Mouse (Mus musculus): Measurements from ENCODE around the gene Lgals3bp. TPM values are rescaled to one million over a fixed set of nuclear protein-coding genes. Genes with fewer than 3 reads are reported as not detected.
"Not testable (repeated sequence)": the region's sequence is repeated elsewhere in the genome, so short reads cannot be mapped to it uniquely, and the experiment has no call there.

The Lgals3bp gene
- polyA plus RNA-seq, 1 experiment from 2014 or later: 74.1 TPM

DNA sequence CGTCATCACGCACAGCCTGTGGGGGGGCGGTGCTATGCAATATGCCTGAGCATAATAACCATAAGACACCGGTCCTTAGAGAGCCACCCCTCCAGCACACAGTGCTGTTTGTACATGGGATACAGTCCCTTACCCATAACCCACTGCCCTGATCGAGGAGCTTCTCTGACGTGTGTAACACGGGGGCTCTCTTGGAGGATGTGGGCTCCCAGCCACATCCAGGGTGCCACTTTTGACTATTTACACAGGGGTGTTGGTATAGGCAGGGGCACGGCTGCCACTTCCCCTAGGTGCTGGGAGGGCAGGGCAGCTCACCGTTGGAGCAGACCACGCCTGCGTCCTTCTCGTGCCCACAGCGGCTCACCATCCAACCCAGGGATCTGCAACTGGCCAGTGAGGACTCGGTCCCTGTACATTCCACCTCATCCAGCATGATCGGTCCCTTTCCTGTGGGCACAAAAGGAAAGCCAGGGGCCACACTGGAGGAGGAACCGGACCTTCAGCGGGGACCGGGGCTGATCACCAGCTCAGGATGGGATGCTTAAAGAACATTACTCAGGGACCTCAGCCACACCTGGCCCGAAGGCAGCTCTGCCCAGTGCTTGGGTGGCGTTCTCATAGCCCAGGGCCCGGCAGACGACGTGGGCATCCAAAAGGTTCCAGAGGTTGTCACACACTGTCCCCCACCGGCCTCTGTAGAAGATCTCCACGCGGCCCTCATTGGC lies 3.9 kb downstream of the Lgals3bp start:
- Histone ChIP-seq H3K9ac (replicated peaks) (no peak overlapping the region), H3K36me3 (replicated peaks; ENCODE audit: insufficient read depth, low read length) (peaks cover 47% of the 10 kb centered on the region), H3K27ac (ENCODE audit: low read depth) (no peak overlapping the region), H3K4me3 (ENCODE audit: low read depth, low read length) (no peak overlapping the region), H3K4me2 (ENCODE audit: low read depth, low read length) (no peak overlapping the region), H3K9me3 (ENCODE audit: low read length) (no peaks in the 10 kb centered on the region), H3K4me1 (ENCODE audit: insufficient read depth) (peaks cover 17% of the 10 kb centered on the region), H3K27me3 (ENCODE audit: insufficient read depth, low read length) (no peaks in the 10 kb centered on the region)
- 85% methylated on average over 26 of the region's 26 CpGs for WGBS (ENCODE audit: insufficient replicate concordance)
- TF ChIP-seq EP300 (IDR thresholded peaks at IDR 0.05; ENCODE audit: low read depth) (no peak), CTCF (IDR thresholded peaks at IDR 0.05; ENCODE audit: low read depth) (no peak)
- DNase-seq: no peak
- no peak for ATAC-seq

DNA sequence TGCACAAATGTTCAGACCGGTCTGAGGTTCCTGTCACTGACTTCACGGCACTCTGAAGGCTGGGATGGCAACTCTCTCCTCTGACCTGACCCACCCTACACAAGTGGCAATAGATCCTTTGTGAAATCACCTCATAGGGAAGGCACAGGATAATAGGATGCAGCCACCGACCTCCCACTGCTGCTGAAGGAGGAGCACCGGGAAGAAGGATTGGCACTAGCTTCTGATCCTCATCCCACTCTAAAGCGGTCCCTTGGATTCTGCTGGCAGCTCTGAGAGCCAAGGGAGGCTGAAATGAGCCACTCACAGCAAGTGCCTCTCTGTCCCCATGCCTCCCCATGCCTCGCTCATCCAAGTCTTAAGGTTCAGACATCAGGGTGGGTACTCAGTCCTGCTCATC lies 7.4 kb downstream of the Lgals3bp start:
- ATAC-seq: no peak
- Histone ChIP-seq H3K9me3 (ENCODE audit: low read length) (no peaks in the 10 kb centered on the region), H3K36me3 (replicated peaks; ENCODE audit: insufficient read depth, low read length) (peaks cover 53% of the 10 kb centered on the region)

DNA sequence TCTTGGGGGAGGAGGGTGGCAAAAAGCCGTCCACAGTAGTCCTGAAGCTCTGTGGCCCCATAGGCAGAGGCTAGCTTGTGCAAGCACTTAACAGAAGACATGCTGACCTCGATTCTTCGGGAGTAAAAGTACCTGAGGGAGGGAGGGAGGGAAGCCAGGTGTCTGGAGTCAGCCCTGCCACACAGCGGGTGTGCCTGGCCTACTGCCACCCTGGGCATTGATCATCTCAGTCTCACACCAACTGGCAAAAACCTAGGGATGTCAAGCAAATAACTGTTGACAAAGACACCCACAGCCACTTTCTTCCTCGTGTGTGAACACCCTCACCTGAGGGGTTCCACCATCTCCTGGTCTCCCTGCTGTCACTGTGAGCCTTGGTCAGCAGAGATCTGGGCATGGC lies 7.9 kb downstream of the Lgals3bp start:
- no peak for ATAC-seq
- no peak overlapping the region for H3K27ac ChIP-seq (ENCODE audit: low read depth)
- no peak for DNase-seq
- no peak overlapping the region for H3K4me3 ChIP-seq (ENCODE audit: low read depth, low read length)
- peaks cover 53% of the 10 kb centered on the region for H3K36me3 ChIP-seq (replicated peaks; ENCODE audit: insufficient read depth, low read length)
- no peaks in the 10 kb centered on the region for H3K9me3 ChIP-seq (ENCODE audit: low read length)
- no peaks in the 10 kb centered on the region for H3K4me1 ChIP-seq (ENCODE audit: insufficient read depth)
- H3K4me2 ChIP-seq (ENCODE audit: low read depth, low read length): no peak overlapping the region
- H3K27me3 ChIP-seq (ENCODE audit: insufficient read depth, low read length): no peaks in the 10 kb centered on the region
- 63% methylated on average over 5 of the region's 5 CpGs for WGBS (ENCODE audit: insufficient replicate concordance)
- TF ChIP-seq CTCF (IDR thresholded peaks at IDR 0.05; ENCODE audit: low read depth) (no peak), EP300 (IDR thresholded peaks at IDR 0.05; ENCODE audit: low read depth) (no peak)
- H3K9ac ChIP-seq (replicated peaks): no peak overlapping the region

More for the DNA sequence above, 7.4 kb downstream of the Lgals3bp start:
- Histone ChIP-seq H3K27ac (ENCODE audit: low read depth) (no peak overlapping the region), H3K27me3 (ENCODE audit: insufficient read depth, low read length) (no peaks in the 10 kb centered on the region), H3K4me3 (ENCODE audit: low read depth, low read length) (no peak overlapping the region), H3K4me1 (ENCODE audit: insufficient read depth) (peaks cover under 1% of the 10 kb centered on the region; the same call in 1 of the 2 replicates), H3K4me2 (ENCODE audit: low read depth, low read length) (no peak overlapping the region), H3K9ac (replicated peaks) (no peak overlapping the region)
- TF ChIP-seq CTCF (IDR thresholded peaks at IDR 0.05; ENCODE audit: low read depth) (no peak), EP300 (IDR thresholded peaks at IDR 0.05; ENCODE audit: low read depth) (no peak)
- DNase-seq: no peak
- WGBS (ENCODE audit: insufficient replicate concordance): 67% methylated on average over 6 of the region's 6 CpGs

DNA sequence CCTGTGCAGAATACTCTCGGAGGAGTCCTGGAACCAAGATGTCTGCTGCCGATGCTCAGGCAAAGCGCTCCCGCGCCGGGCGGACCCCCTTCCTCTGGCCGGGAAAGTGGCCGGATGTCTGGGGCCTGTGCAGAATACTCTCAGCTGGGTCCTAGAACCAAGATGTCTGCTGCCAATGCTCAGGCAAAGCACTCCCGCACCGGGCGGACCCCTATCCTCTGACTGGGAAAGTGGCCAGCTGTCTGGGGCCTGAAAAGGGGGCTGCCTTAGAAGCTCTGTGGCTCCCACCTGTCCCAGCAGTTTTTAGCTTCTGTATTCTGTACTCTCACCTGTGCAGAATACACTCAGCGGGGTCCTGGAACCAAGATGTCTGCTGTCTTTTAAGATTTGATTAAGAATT lies 14.1 kb downstream of the Lgals3bp start:
- H3K36me3 ChIP-seq (replicated peaks; ENCODE audit: insufficient read depth, low read length); H3K9me3 ChIP-seq (ENCODE audit: low read length); H3K4me3 ChIP-seq (ENCODE audit: low read depth, low read length); ATAC-seq; H3K27me3 ChIP-seq (ENCODE audit: insufficient read depth, low read length); H3K4me2 ChIP-seq (ENCODE audit: low read depth, low read length); H3K9ac ChIP-seq (replicated peaks); H3K27ac ChIP-seq (ENCODE audit: low read depth); DNase-seq; H3K4me1 ChIP-seq (ENCODE audit: insufficient read depth): not testable (repeated sequence)
- 82% methylated on average over 13 of the region's 13 CpGs for WGBS (ENCODE audit: insufficient replicate concordance)

DNA sequence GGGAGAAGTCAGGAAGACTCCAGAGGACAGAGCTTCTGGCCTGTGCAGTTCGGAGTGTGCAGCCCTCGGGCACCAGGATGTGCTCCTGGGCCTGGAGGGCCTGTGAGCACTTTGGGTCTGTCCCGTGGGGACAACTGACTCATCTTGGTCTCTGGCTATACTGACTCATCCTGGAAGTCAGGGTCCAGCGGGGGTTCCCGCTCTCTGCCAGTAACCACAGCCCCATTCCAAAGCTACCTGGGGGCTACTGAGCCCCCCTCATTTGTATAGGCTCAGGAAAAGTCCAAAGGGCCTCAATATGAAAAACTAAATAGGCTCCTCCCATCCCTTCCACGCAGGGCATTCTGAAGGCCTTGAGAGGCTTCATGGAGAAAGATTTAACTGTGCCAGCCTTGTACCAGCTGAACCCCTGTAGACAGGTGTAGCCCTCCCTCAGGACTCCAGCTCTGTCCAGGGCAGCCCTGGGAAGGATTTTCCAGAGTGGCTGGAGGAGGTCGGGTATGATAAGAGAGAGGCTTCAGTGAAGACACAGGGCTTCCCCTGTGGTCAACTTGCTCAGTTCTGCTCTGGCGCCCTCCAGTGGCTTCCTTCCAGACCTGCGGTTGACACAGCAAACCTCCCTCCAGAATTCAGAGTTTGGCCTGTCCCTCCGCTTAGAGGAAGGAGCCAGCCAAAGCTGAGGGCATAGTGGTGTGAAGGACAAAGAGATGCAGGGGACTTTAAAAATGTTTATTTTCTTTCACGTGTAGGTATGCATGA lies 22.5 kb downstream of the Lgals3bp start:
- no peak overlapping the region for H3K27ac ChIP-seq (ENCODE audit: low read depth)
- no peaks in the 10 kb centered on the region for H3K27me3 ChIP-seq (ENCODE audit: insufficient read depth, low read length)
- TF ChIP-seq CTCF (IDR thresholded peaks at IDR 0.05; ENCODE audit: low read depth) (peak; percentile 87), EP300 (IDR thresholded peaks at IDR 0.05; ENCODE audit: low read depth) (no peak)
- H3K36me3 ChIP-seq (replicated peaks; ENCODE audit: insufficient read depth, low read length): no peaks in the 10 kb centered on the region
- H3K4me1 ChIP-seq (ENCODE audit: insufficient read depth): no peaks in the 10 kb centered on the region
- DNase-seq (peak; percentile 85), ATAC-seq (peak; percentile 45; the same call in 1 of the 2 replicates)
- H3K9ac ChIP-seq (replicated peaks): no peak overlapping the region
- H3K4me2 ChIP-seq (ENCODE audit: low read depth, low read length): no peak overlapping the region
- WGBS (ENCODE audit: insufficient replicate concordance): 33% methylated on average over 11 of the region's 11 CpGs
- H3K4me3 ChIP-seq (ENCODE audit: low read depth, low read length): no peak overlapping the region
- no peaks in the 10 kb centered on the region for H3K9me3 ChIP-seq (ENCODE audit: low read length)

DNA sequence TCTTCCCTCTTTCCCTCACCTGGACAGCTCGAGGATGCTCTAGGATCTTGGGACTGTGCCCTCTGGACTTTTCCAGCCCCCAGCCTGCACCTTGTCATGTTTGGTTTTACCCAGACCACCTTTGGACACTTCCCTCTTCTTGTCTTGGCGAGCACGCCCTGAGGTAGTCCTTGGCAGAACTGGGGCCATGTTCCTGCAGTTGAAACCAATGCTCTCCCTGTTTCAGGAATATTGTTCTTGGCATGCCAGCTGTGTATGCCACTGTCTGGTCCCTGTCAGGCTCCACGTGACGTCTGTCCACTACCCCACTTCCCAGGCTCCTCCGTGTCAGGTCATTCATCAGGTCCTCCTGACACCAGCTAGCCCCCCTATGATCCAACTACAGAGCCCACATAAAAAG lies 23.2 kb downstream of the Lgals3bp start:
- Histone ChIP-seq H3K9me3 (ENCODE audit: low read length) (no peaks in the 10 kb centered on the region), H3K27me3 (ENCODE audit: insufficient read depth, low read length) (no peaks in the 10 kb centered on the region), H3K4me2 (ENCODE audit: low read depth, low read length) (no peak overlapping the region), H3K27ac (ENCODE audit: low read depth) (no peak overlapping the region), H3K4me1 (ENCODE audit: insufficient read depth) (no peaks in the 10 kb centered on the region), H3K9ac (replicated peaks) (no peak overlapping the region), H3K36me3 (replicated peaks; ENCODE audit: insufficient read depth, low read length) (no peaks in the 10 kb centered on the region), H3K4me3 (ENCODE audit: low read depth, low read length) (no peak overlapping the region)
- 71% methylated on average over 6 of the region's 6 CpGs for WGBS (ENCODE audit: insufficient replicate concordance)
- TF ChIP-seq EP300 (IDR thresholded peaks at IDR 0.05; ENCODE audit: low read depth) (no peak), CTCF (IDR thresholded peaks at IDR 0.05; ENCODE audit: low read depth) (no peak)
- DNase-seq: no peak
- ATAC-seq: no peak

DNA sequence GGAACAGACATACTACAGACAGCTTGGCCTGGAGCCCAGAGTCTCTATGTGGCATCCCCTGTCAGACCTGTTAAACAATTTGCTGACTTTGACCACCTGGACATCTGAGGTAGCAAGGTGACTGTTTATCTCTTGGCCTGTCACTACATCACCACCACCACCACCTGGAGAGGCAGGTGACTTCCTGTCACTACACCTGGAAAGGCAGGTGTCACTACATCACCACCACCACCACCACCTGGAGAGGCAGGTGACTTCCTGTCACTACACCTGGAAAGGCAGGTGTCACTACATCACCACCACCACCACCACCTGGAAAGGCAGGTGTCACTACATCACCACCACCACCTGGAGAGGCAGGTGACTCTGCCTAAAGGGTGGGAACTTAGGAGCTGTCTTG lies 25.6 kb downstream of the Lgals3bp start:
- H3K27ac ChIP-seq (ENCODE audit: low read depth); H3K36me3 ChIP-seq (replicated peaks; ENCODE audit: insufficient read depth, low read length); H3K4me3 ChIP-seq (ENCODE audit: low read depth, low read length); H3K9ac ChIP-seq (replicated peaks); H3K9me3 ChIP-seq (ENCODE audit: low read length); H3K27me3 ChIP-seq (ENCODE audit: insufficient read depth, low read length); DNase-seq; H3K4me1 ChIP-seq (ENCODE audit: insufficient read depth); H3K4me2 ChIP-seq (ENCODE audit: low read depth, low read length); ATAC-seq: not testable (repeated sequence)
